Mouse (Mus musculus): Measurements from ENCODE around the gene Slc5a6. TPM values are rescaled to one million over a fixed set of nuclear protein-coding genes. Genes with fewer than 3 reads are reported as not detected.
"Not testable (repeated sequence)": the region's sequence is repeated elsewhere in the genome, so short reads cannot be mapped to it uniquely, and the experiment has no call there.

Gene Slc5a6
- total RNA-seq, 1 experiment, result 44.1 TPM

GRCm38 (mm10) chr5:31047074-31047473 lies 1.6 kb downstream of the Slc5a6 start:
- DNase-seq (ENCODE audit: low read depth, low spot score), result no peak

GRCm38 (mm10) chr5:31046416-31046815 lies 2.3 kb downstream of the Slc5a6 start:
- no peak for TF ChIP-seq ZNF384 (IDR thresholded peaks at IDR 0.05; ENCODE audit: low read depth, low read length)
- TF ChIP-seq HCFC1 (IDR thresholded peaks at IDR 0.05; ENCODE audit: borderline replicate concordance, insufficient read depth, low read length), result no peak
- TF ChIP-seq CHD2 (IDR thresholded peaks at IDR 0.05; ENCODE audit: low read depth, low read length), result no peak
- TF ChIP-seq MAFK (IDR thresholded peaks at IDR 0.05; ENCODE audit: insufficient read depth, low read depth, low read length), result no peak
- Histone ChIP-seq H3K4me1 (ENCODE audit: control insufficient read depth in 2 of 2, insufficient read depth in 2 of 2, low read length in 2 of 2, poor library complexity in 1 of 2) (no peaks in the 10 kb centered on the region), H3K9me3 (ENCODE audit: control insufficient read depth, insufficient read depth, low read depth, low read length) (no peaks in the 10 kb centered on the region), H3K9ac (ENCODE audit: insufficient read depth, low read depth, low read length, poor library complexity, severe bottlenecking) (no peak overlapping the region), H3K36me3 (ENCODE audit: control insufficient read depth, insufficient read depth, low read length, poor library complexity, severe bottlenecking) (peaks cover 8% of the 10 kb centered on the region; the same call in 1 of the 2 replicates), H3K27ac (ENCODE audit: insufficient read depth, low read depth, low read length, poor library complexity, severe bottlenecking) (no peak overlapping the region), H3K4me3 (ENCODE audit: insufficient read depth in 1 of 2, low read depth in 1 of 2, low read length in 2 of 2, poor library complexity in 1 of 2, severe bottlenecking in 1 of 2) (no peak overlapping the region)
- in situ Hi-C loops (cut with MboI; ENCODE audit: low sequenced_read_pairs in 2 of 2, unreplicated experiment in 2 of 2), result no loop called here
- no peak for DNase-seq (ENCODE audit: low read depth, low spot score)

More at GRCm38 (mm10) chr5:31047074-31047473, 1.6 kb downstream of the Slc5a6 start:
- peak overlapping the region in 1 of 2 experiments; percentile 78; a peak in 3 of 4 replicates for H3K4me3 ChIP-seq (ENCODE audit: insufficient read depth in 1 of 2, low read depth in 1 of 2, low read length in 2 of 2, poor library complexity in 1 of 2, severe bottlenecking in 1 of 2)
- TF ChIP-seq CHD2 (IDR thresholded peaks at IDR 0.05; ENCODE audit: low read depth, low read length) (no peak), HCFC1 (IDR thresholded peaks at IDR 0.05; ENCODE audit: borderline replicate concordance, insufficient read depth, low read length) (no peak), ZC3H11A (IDR thresholded peaks at IDR 0.05; ENCODE audit: borderline replicate concordance, low read depth, low read length) (no peak), ZNF384 (IDR thresholded peaks at IDR 0.05; ENCODE audit: low read depth, low read length) (no peak)
- in situ Hi-C loops (cut with MboI; ENCODE audit: low sequenced_read_pairs in 2 of 2, unreplicated experiment in 2 of 2), result no loop called here
- no peak overlapping the region for H3K9ac ChIP-seq (ENCODE audit: insufficient read depth, low read depth, low read length, poor library complexity, severe bottlenecking)
- H3K27ac ChIP-seq (ENCODE audit: insufficient read depth, low read depth, low read length, poor library complexity, severe bottlenecking), result no peak overlapping the region
- peaks cover 5% of the 10 kb centered on the region; the same call in 1 of the 2 replicates for H3K36me3 ChIP-seq (ENCODE audit: control insufficient read depth, insufficient read depth, low read length, poor library complexity, severe bottlenecking)
- H3K4me1 ChIP-seq (ENCODE audit: control insufficient read depth in 2 of 2, insufficient read depth in 2 of 2, low read length in 2 of 2, poor library complexity in 1 of 2), result no peaks in the 10 kb centered on the region
- no peaks in the 10 kb centered on the region for H3K9me3 ChIP-seq (ENCODE audit: control insufficient read depth, insufficient read depth, low read depth, low read length)

- in situ Hi-C loops (cut with MboI; ENCODE audit: low sequenced_read_pairs in 2 of 2, unreplicated experiment in 2 of 2), result no loop called here
- no peak for DNase-seq (ENCODE audit: low read depth, low spot score)
- no peak overlapping the region for H3K27ac ChIP-seq (ENCODE audit: insufficient read depth, low read depth, low read length, poor library complexity, severe bottlenecking)
- TF ChIP-seq ZC3H11A (IDR thresholded peaks at IDR 0.05; ENCODE audit: borderline replicate concordance, low read depth, low read length), result no peak
- peaks cover 21% of the 10 kb centered on the region for H3K36me3 ChIP-seq (ENCODE audit: control insufficient read depth, insufficient read depth, low read length, poor library complexity, severe bottlenecking)
- H3K9me3 ChIP-seq (ENCODE audit: control insufficient read depth, insufficient read depth, low read depth, low read length), result no peaks in the 10 kb centered on the region
- H3K4me3 ChIP-seq (ENCODE audit: insufficient read depth in 1 of 2, low read depth in 1 of 2, low read length in 2 of 2, poor library complexity in 1 of 2, severe bottlenecking in 1 of 2), result no peak overlapping the region
- no peaks in the 10 kb centered on the region for H3K4me1 ChIP-seq (ENCODE audit: control insufficient read depth in 2 of 2, insufficient read depth in 2 of 2, low read length in 2 of 2, poor library complexity in 1 of 2)
- no peak overlapping the region for H3K9ac ChIP-seq (ENCODE audit: insufficient read depth, low read depth, low read length, poor library complexity, severe bottlenecking)
Observed at GRCm38 (mm10) chr5:31038171-31038845, 10.4 kb downstream of the Slc5a6 start.

- DNase-seq (ENCODE audit: low read depth, low spot score); H3K9ac ChIP-seq (ENCODE audit: insufficient read depth, low read depth, low read length, poor library complexity, severe bottlenecking); in situ Hi-C loops (cut with MboI; ENCODE audit: low sequenced_read_pairs in 2 of 2, unreplicated experiment in 2 of 2); H3K27ac ChIP-seq (ENCODE audit: insufficient read depth, low read depth, low read length, poor library complexity, severe bottlenecking); H3K4me3 ChIP-seq (ENCODE audit: insufficient read depth in 1 of 2, low read depth in 1 of 2, low read length in 2 of 2, poor library complexity in 1 of 2, severe bottlenecking in 1 of 2); H3K4me1 ChIP-seq (ENCODE audit: control insufficient read depth in 2 of 2, insufficient read depth in 2 of 2, low read length in 2 of 2, poor library complexity in 1 of 2); H3K9me3 ChIP-seq (ENCODE audit: control insufficient read depth, insufficient read depth, low read depth, low read length): not testable (repeated sequence)
- peaks cover 13% of the 10 kb centered on the region for H3K36me3 ChIP-seq (ENCODE audit: control insufficient read depth, insufficient read depth, low read length, poor library complexity, severe bottlenecking)
Observed at GRCm38 (mm10) chr5:31036556-31036955, 12.2 kb downstream of the Slc5a6 start.

- no peak for DNase-seq (ENCODE audit: low read depth, low spot score)
- Histone ChIP-seq H3K27ac (ENCODE audit: insufficient read depth, low read depth, low read length, poor library complexity, severe bottlenecking) (no peak overlapping the region), H3K4me3 (ENCODE audit: insufficient read depth in 1 of 2, low read depth in 1 of 2, low read length in 2 of 2, poor library complexity in 1 of 2, severe bottlenecking in 1 of 2) (no peak overlapping the region), H3K9me3 (ENCODE audit: control insufficient read depth, insufficient read depth, low read depth, low read length) (no peaks in the 10 kb centered on the region), H3K36me3 (ENCODE audit: control insufficient read depth, insufficient read depth, low read length, poor library complexity, severe bottlenecking) (peaks cover 10% of the 10 kb centered on the region), H3K4me1 (ENCODE audit: control insufficient read depth in 2 of 2, insufficient read depth in 2 of 2, low read length in 2 of 2, poor library complexity in 1 of 2) (peaks cover 0 to 2% of the 10 kb centered on the region in 2 experiments; a peak in 2 of 4 replicates), H3K9ac (ENCODE audit: insufficient read depth, low read depth, low read length, poor library complexity, severe bottlenecking) (no peak overlapping the region)
- in situ Hi-C loops (cut with MboI; ENCODE audit: low sequenced_read_pairs in 2 of 2, unreplicated experiment in 2 of 2), result no loop called here
- TF ChIP-seq ZC3H11A (IDR thresholded peaks at IDR 0.05; ENCODE audit: borderline replicate concordance, low read depth, low read length), result no peak
- TF ChIP-seq ZNF384 (IDR thresholded peaks at IDR 0.05; ENCODE audit: low read depth, low read length), result no peak
- no peak for TF ChIP-seq CHD2 (IDR thresholded peaks at IDR 0.05; ENCODE audit: low read depth, low read length)
Observed at GRCm38 (mm10) chr5:31034669-31035068, 14.1 kb downstream of the Slc5a6 start.
